Mouse (Mus musculus) left cerebral cortex, adult 11 months (tissue): Measurements from ENCODE around the gene Dlk2.

Experiments
- DNase-seq: peaks from one replicate; pipeline ENCODE4 v3.0.0; 2022; ENCODE audit warnings: low spot score

The Dlk2 gene

GRCm38 (mm10) chr17:46297364-46298219, at the start of gene Dlk2:
TSS of gene Dlk2 (plus strand) at chr17:46297421.
- no peak for DNase-seq

GRCm38 (mm10) chr17:46247512-46248188, 49.6 kb upstream of the Dlk2 start, which contains the start of the genes Polr1c and Yipf3:
TSS of gene Polr1c (minus strand) at chr17:46248054.
TSS of gene Yipf3 (plus strand) at chr17:46248080.
- DNase-seq, result peak; percentile 90

GRCm38 (mm10) chr17:46248189-46248522, 49.1 kb upstream of the Dlk2 start:
- no peak for DNase-seq

GRCm38 (mm10) chr17:46251174-46251573, 46.0 kb upstream of the Dlk2 start:
- no peak for DNase-seq

- no peak for DNase-seq
These were observed 44.4 kb upstream of the Dlk2 start for GRCm38 (mm10) chr17:46252571-46253451.

- DNase-seq, result peak; percentile 89
These were observed 43.7 kb upstream of the Dlk2 start, which contains the start of gene Lrrc73 for GRCm38 (mm10) chr17:46253452-46254084. TSS of gene Lrrc73 (plus strand) at chr17:46253531.

GRCm38 (mm10) chr17:46254106-46254505, 43.1 kb upstream of the Dlk2 start:
- no peak for DNase-seq

GRCm38 (mm10) chr17:46255147-46255546, 42.1 kb upstream of the Dlk2 start:
- no peak for DNase-seq

GRCm38 (mm10) chr17:46258279-46259053, 38.8 kb upstream of the Dlk2 start:
- no peak for DNase-seq

- no peak for DNase-seq
These were observed 37.5 kb upstream of the Dlk2 start for GRCm38 (mm10) chr17:46259675-46260074.

- DNase-seq, result no peak
These were observed 35.0 kb upstream of the Dlk2 start for GRCm38 (mm10) chr17:46262201-46262694.

GRCm38 (mm10) chr17:46265502-46265901, 31.7 kb upstream of the Dlk2 start:
- DNase-seq, result no peak

- peak; percentile 75 for DNase-seq
These were observed 31.2 kb upstream of the Dlk2 start for GRCm38 (mm10) chr17:46265918-46266618.

GRCm38 (mm10) chr17:46266986-46267385, 30.2 kb upstream of the Dlk2 start:
- no peak for DNase-seq

- DNase-seq, result no peak
These were observed 29.7 kb upstream of the Dlk2 start for GRCm38 (mm10) chr17:46267511-46267910.

- DNase-seq, result no peak
These were observed 29.0 kb upstream of the Dlk2 start for GRCm38 (mm10) chr17:46268026-46268720.

GRCm38 (mm10) chr17:46269771-46270534, 27.3 kb upstream of the Dlk2 start:
- DNase-seq, result no peak

GRCm38 (mm10) chr17:46272058-46272457, 25.2 kb upstream of the Dlk2 start:
- DNase-seq, result no peak

- no peak for DNase-seq
These were observed 24.5 kb upstream of the Dlk2 start for GRCm38 (mm10) chr17:46272675-46273074.
